16 mouse cellular contexts compared by ENCODE assay signal in the genomic region with DNA sequence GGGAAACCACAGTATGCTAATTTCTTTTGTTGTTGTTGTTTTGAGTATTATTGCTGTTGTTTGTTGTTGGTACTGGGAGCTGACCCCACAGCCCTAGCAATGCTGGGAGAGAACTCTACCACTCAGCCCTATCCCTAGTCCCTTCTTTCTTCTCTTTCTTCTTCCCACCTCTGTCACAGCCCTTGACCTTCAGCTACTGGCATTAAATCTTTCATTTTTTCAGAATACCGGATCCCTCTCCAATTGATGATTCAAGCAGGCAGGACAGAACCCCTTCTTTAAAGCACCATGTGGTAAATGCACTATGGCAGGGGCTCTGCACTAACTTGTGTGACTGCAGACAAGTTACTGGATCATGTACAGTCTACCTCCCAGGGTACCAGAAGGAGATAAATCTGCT.
"Had no signal": no experiment of that assay in that cellular context is flagged by ENCODE, and none has a peak within 500 bp of the region (broad histone marks: within the 10 kb centered on the region; RNA-seq: fewer than 3 reads in every experiment).

No protein-coding gene starts in this region.

- DNase-seq: heart, postnatal 10 days; heart, postnatal 14 days; heart, postnatal 36 days; heart, postnatal 4 days; kidney, adult 11 months; kidney, adult 18-20 months; kidney, adult 2 months; kidney, adult 8-10 months; kidney, adult 9 months; kidney, postnatal 10 days; kidney, postnatal 14 days; kidney, postnatal 25 days; kidney, postnatal 36 days; kidney, postnatal 4 days; layer of hippocampus, adult 9-11 months; layer of hippocampus, postnatal 36 days had no signal
